Mouse (Mus musculus) urinary bladder, postnatal 4 days (tissue): ENCODE measurements around the gene Itga5.

ENCODE experiments used
- DNase-seq, 2 experiments: peaks; one replicate each; pipeline ENCODE4 v3.0.0; 2021 to 2022; ENCODE audit warnings: low spot score in 2 of 2

The Itga5 gene

DNA sequence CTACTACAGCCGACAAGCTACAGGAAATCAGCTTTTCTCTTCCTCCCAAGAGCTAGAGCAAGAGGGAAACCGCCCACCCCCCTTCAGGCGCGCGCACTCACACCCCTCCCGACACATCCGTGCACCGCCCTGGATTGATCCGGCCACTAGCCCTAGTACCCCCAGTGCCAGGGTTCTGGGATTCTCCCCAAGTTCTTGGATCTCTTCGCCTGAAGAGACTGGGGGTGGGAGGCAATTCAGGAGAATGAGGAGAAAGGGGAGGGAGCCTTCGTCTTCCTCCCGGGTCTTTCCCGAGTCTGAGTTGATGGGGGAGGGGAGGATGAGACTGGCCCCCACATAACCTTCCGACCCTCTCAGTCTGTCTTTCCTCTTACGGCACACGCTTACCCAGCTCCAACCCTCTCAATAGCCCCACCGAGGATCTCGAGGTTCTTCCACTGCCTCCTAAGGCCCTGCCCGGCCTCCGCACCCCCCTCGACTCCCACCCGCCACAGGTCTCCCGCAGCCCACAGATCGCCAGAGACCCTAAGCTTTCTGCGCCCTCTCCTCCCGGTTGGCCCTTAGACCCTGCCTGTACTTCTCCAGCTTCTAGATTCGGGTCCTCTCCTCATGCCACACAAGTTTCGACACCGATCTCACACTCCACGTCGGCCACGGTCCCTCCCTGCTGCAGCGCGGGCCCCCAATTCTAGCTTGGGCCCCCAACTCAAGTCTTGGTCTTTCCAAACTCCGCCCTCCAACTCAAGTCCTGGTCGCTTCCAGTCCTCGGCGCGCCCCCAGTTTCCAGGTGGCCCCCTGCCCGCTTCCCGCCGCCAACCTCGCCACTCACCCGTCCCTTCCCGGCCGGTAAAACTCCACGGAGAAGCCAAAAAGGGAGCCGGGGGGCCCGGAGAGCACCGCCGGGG lies 840 bp downstream of the Itga5 start:
- DNase-seq: peak in 1 of 2 experiments; percentile 44

GRCm38 (mm10) chr15:103364761-103365160 lies 1.8 kb downstream of the Itga5 start:
- DNase-seq: no peak

GRCm38 (mm10) chr15:103363809-103364208 lies 2.8 kb downstream of the Itga5 start:
- no peak for DNase-seq

DNA sequence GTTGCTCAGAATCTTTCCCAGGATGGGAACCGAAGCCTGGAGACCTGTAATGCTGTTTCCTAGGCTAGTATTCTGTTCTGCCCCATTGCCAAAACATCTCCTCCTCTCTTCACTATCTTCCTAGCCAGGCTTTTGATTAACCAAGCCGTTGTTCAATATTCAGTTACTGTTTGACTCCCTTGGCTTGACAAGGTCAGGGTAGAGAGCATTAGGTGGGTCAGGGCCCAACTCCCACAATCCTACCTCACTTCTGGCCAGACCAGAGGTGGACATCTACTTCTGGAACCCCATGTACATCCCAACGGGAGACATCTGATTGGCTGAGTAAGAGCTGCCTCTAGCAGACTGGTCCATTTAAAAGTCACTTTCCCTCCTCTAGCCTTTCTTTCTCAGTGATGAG lies 3.6 kb downstream of the Itga5 start:
- no peak for DNase-seq

GRCm38 (mm10) chr15:103362333-103362732 lies 4.2 kb downstream of the Itga5 start:
- no peak for DNase-seq

DNA sequence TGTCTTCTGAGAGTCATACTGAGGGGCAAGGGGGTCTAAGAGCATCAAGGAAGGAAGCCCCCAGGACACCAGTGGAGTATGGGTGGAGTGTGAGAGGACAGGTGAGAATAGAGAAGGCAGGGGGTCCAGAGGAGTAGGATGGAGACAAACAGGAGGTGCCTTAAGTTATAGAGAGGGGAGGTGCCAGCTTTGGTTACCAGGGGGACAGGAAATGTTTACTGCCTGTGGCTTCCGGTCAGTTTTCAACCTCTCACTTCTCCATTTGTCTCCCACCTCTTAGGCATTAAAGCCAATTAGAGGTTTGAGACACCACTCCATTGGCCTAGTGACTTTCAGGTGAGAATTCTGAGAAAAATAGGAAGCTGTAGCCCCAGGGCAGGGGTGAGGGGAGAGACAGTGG lies 5.3 kb downstream of the Itga5 start:
- no peak for DNase-seq

DNA sequence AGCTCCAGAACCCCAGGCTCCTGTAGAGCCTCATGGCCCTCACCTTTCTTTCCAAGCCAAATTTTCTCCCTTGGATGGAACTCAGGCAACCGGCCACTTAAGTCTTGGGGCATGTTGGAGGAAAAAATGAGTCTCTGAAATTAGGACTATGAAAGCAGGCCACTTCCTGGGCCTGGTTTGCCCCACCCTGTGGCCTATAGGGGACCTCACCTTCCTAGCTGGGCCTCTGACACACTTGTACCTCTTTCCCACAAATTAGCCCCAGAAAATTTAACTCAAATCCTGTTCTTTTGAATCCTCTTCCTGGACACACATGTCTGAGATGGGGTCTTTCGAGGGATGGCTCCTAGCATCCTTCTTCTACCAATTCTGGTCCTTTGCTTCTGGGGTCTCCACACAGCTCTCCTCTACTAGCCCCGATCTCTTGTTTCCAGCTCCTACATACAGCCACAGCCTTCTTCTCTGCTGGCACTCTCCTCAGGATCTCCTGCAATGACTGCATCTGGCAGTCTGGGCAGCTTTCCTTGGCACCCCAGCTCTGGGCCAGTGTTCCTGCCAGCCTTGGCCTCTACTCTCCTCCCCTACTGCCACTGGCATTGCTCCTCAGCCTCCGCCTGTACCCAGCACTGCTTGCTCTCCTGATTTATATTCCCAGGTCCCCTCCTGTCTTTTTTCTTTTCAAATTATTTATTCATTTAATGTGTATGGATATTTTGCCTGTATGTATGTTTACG lies 6.5 kb downstream of the Itga5 start:
- no peak for DNase-seq

- DNase-seq: no peak
Measured at GRCm38 (mm10) chr15:103359122-103359510, 7.4 kb downstream of the Itga5 start.

DNA sequence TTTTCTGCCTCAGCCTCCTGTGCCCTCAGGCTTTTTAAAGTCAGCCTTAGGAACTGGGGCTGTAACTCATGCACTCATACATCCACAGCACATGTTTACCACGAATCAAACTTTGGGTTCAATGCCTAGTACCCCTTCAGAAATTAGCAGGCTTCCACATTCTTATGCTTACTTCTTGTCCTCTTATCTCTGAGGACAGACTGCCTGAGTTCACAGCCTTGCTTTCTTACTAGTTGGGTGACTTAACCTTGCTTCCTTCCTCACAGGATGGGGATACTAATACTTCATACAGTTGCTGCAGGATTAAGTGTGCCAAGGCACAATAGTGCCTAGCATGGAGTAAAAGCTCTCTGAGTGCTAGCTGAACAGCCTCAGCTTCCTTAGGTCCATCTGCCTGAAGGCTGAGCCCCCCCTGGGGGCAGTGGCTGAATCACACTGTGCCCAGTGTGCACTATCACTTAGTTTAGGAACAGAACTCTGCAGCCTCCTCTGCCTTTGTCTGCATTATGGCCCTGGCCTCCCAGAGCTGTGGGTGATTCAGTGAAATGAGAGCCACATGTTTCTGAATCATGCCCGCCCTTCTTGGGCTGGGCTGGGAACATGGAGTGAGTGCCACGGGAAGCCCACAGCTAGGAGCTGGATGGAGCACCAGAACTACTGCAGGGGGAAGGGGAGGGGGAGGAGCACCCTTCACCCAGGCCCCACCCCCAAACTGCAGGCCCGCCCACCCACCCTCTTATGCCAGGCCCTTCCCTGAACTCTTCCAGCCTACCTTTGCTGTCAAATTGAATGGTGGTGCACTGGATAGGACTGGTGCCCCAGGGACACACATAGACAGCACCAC lies 8.1 kb downstream of the Itga5 start:
- no peak for DNase-seq

GRCm38 (mm10) chr15:103357817-103358216 lies 8.7 kb downstream of the Itga5 start:
- DNase-seq: no peak

DNA sequence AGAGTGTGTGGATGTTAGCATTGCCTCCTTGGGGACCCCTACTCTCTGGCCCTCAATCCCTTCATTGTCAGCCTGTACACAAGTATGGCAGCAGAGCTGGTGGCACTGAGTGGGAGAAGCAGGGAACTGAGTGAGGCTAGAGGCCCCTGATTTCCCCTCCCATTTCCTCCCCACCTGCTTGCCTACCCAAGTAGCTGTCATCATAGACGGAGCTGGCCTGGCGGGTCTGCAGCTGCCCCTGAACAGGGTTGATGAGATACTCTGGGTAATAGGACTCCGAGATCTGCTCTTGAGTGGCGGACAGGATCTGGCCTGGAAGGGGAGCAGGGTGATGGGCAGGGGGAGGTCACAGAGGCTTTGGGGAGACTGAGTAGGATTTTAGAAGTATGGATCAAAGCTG lies 10.4 kb downstream of the Itga5 start:
- DNase-seq: no peak

- no peak for DNase-seq
Measured at GRCm38 (mm10) chr15:103355420-103355819, 11.1 kb downstream of the Itga5 start.

DNA sequence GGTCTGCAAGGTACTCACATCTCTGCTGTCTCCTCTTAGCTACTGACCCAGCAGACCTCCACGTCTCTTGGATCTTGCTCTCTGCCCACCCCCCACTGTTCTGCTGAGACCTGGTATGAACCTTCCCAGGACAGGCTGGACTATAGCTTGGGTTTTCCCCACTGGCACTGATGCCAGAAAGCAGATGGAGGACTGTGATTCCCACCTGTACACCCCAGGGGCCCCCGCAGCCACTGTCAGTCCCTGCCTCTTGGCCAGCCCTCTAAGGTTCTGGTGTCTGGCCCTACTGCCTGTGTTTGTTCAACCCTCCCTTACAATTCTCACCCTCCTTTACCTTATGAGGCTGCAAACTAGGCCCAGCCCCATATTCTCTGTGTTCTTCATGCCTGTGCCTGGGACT lies 11.9 kb downstream of the Itga5 start:
- no peak for DNase-seq

GRCm38 (mm10) chr15:103353511-103354256 lies 12.9 kb downstream of the Itga5 start:
- DNase-seq: no peak

GRCm38 (mm10) chr15:103352856-103353255 lies 13.7 kb downstream of the Itga5 start:
- DNase-seq: no peak

DNA sequence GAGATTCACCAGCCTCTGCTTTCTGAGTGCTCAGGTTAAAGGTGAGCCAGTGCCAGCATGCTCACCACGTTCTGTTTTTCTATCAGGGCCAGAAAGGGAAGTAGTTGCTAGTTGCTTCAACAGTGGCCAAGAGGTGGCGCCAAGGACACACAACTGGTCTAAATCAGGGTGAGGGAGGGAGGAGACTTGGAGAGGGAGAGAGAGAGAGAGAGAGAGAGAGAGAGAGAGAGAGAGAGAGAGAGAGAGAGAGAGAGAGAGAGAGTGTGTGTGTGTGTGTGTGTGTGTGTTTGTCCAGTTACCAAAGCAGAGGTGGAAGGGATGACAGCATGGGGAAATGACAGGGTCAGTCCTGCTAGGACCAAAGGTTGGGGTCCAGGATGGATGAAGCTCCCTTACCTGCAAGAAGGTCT lies 19.3 kb downstream of the Itga5 start:
- DNase-seq: no peak

GRCm38 (mm10) chr15:103345789-103346188 lies 20.8 kb downstream of the Itga5 start:
- no peak for DNase-seq

- no peak for DNase-seq
Measured at GRCm38 (mm10) chr15:103343556-103343955, 23.0 kb downstream of the Itga5 start.

- DNase-seq: no peak
Measured at GRCm38 (mm10) chr15:103343008-103343407, 23.6 kb downstream of the Itga5 start.

DNA sequence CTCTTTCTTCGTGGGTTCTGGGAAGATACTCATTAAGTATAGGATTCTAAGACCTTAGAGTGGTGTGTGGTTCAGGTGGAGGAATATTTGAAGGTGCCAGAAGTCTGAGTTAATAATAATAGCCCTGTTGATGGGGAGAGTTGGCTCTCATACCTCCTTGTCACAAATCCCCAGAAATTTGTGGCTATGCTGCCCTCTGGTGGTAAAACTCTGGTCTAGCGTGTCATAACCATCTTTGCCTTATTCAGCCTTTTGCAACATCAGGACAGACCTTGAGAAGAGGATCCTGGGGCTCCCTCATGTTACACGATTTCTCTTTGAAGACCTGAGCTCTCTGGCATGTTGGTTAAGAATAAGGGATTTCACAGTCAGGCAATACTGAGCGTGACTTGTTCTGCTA lies 24.1 kb downstream of the Itga5 start:
- peak in 1 of 2 experiments; percentile 71 for DNase-seq

- no peak for DNase-seq
Measured at GRCm38 (mm10) chr15:103341547-103341946, 25.0 kb downstream of the Itga5 start.
